Mouse (Mus musculus) lung, postnatal 0 days (tissue): ENCODE measurements around the gene Kcnip4.

Source experiments
- CTCF ChIP-seq: IDR thresholded peaks from 2 replicates; pipeline ENCODE4 v1.5.1; 2016; ENCODE audit warnings: antibody characterized with exemption, mild to moderate bottlenecking
- EP300 ChIP-seq: IDR thresholded peaks from 2 replicates; pipeline ENCODE4 v1.6.1; 2016; ENCODE audit warnings: antibody characterized with exemption, mild to moderate bottlenecking, control low read depth

- TF ChIP-seq CTCF (no peak), EP300 (no peak)
Measured at GRCm38 (mm10) chr5:48650496-48650895, 874.2 kb downstream of the Kcnip4 start.
